Mouse (Mus musculus): Measurements from ENCODE around the gene H2al1a.

DNA sequence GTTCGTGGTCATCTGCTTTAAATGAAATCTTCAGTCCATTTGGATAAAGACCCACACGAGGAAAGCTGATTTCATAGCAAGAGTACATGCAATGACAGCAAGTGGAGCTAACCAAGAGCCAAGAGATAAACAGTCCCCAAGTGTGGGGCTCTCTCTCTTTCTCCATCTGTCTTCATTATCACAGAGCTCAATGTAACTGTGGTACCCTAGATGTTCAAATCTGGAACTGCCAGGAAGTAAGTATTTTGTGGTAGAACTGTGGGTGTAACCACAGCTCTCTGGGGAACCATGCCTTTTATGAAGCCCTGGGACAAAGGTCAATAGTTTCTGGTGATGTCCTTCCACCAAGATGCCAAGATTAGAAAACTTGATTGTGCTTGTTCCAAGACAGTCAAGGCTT, 18.3 kb upstream of the H2al1a start:
- no peak for TF ChIP-seq POLR2A (IDR thresholded peaks at IDR 0.05; ENCODE audit: control insufficient read depth, extremely low read depth, insufficient read depth, low read length, poor library complexity)
- TF ChIP-seq CTCF (IDR thresholded peaks at IDR 0.05; ENCODE audit: borderline replicate concordance, control insufficient read depth, extremely low read depth, insufficient read depth, low read length, poor library complexity) = no peak

All from thymus, adult 2 months (tissue).